Mouse (Mus musculus) gonadal fat pad, adult 2 months (tissue): ENCODE data around the gene Dcaf7. TPM values are rescaled to one million over a fixed set of nuclear protein-coding genes. Genes with fewer than 3 reads are reported as not detected.

Source experiments
- polyA plus RNA-seq: library from polyadenylated mRNA; depleted of rRNA; stranded (reverse); fragments of >200 nt; gene quantifications from 2 replicates; pipeline ENCODE4 v1.2.3, GENCODE M21; 2012; rRNA removed

The Dcaf7 gene
- polyA plus RNA-seq, 1 experiment, result 39.8 TPM

Other genes with a start within 250 kb of the Dcaf7 start
- gene Cyb561, start 83.5 kb upstream of the Dcaf7 start, polyA plus RNA-seq, result 579 and 676 TPM in 2 replicates
- gene Ace, start 68.9 kb upstream of the Dcaf7 start, polyA plus RNA-seq, result 267 and 456 TPM in 2 replicates
- gene Ace3, start 42.2 kb upstream of the Dcaf7 start, polyA plus RNA-seq, result 0.19 and 0.23 TPM in 2 replicates
- 0.05 and 0.11 TPM in 2 replicates for gene Kcnh6, start 28.7 kb upstream of the Dcaf7 start, polyA plus RNA-seq
- gene Taco1, start 29.2 kb downstream of the Dcaf7 start, polyA plus RNA-seq, result 11.1 and 11.5 TPM in 2 replicates
- 40.4 and 48.1 TPM in 2 replicates for gene Map3k3, start 47.7 kb downstream of the Dcaf7 start, polyA plus RNA-seq
- gene Gm10840, start 124.0 kb downstream of the Dcaf7 start, polyA plus RNA-seq, result 2.0 TPM in 1 of 2 replicates, not detected in the other
- gene Limd2, start 124.0 kb downstream of the Dcaf7 start, polyA plus RNA-seq, result 32.5 and 36.3 TPM in 2 replicates
- 35.8 and 38.6 TPM in 2 replicates for gene Strada, start 165.3 kb downstream of the Dcaf7 start, polyA plus RNA-seq
- 17.7 and 19.2 TPM in 2 replicates for gene Ccdc47, start 179.5 kb downstream of the Dcaf7 start, polyA plus RNA-seq
- 14.3 and 16.8 TPM in 2 replicates for gene Ddx42, start 180.1 kb downstream of the Dcaf7 start, polyA plus RNA-seq
- gene Ftsj3, start 219.2 kb downstream of the Dcaf7 start, polyA plus RNA-seq, result 24.3 and 30.3 TPM in 2 replicates
- gene Psmc5, start 219.3 kb downstream of the Dcaf7 start, polyA plus RNA-seq, result 64.0 and 70.2 TPM in 2 replicates
- 115 and 116 TPM in 2 replicates for gene Smarcd2, start 236.1 kb downstream of the Dcaf7 start, polyA plus RNA-seq
- 0.45 and 0.61 TPM in 2 replicates for gene Tcam1, start 239.8 kb downstream of the Dcaf7 start, polyA plus RNA-seq